Mouse (Mus musculus) spleen, postnatal 10 days (tissue): Measurements from ENCODE around the gene Olfr902.
"Not testable (repeated sequence)": the region's sequence is repeated elsewhere in the genome, so short reads cannot be mapped to it uniquely, and the experiment has no call there.

ENCODE experiments used
- DNase-seq, 2 experiments: peaks; one replicate each; pipeline ENCODE4 v3.0.0; 2021 to 2022; ENCODE audit warnings: low spot score in 2 of 2

Olfr902 gene

GRCm38 (mm10) chr9:38447352-38447751 lies at the start of gene Olfr902:
TSS of gene Olfr902 (plus strand) at chr9:38447652.
- DNase-seq = no peak

- DNase-seq = no peak
These were observed 46.1 kb upstream of the Olfr902 start, which contains the start of gene Olfr147 for GRCm38 (mm10) chr9:38401398-38401797. TSS of gene Olfr147 (plus strand) at chr9:38401698.

- DNase-seq = not testable (repeated sequence)
These were observed 40.0 kb upstream of the Olfr902 start for GRCm38 (mm10) chr9:38407502-38407901.

- DNase-seq = not testable (repeated sequence)
These were observed 34.0 kb upstream of the Olfr902 start for GRCm38 (mm10) chr9:38413502-38413901.

GRCm38 (mm10) chr9:38423801-38424200 lies 23.7 kb upstream of the Olfr902 start:
- no peak for DNase-seq

- DNase-seq = no peak
These were observed 20.4 kb upstream of the Olfr902 start for GRCm38 (mm10) chr9:38427026-38427425.

GRCm38 (mm10) chr9:38429155-38429554 lies 18.3 kb upstream of the Olfr902 start, which contains the start of gene Olfr901:
TSS of gene Olfr901 (plus strand) at chr9:38429455.
- DNase-seq = no peak

- DNase-seq = no peak
These were observed 15.4 kb downstream of the Olfr902 start, which contains the start of gene Olfr904 for GRCm38 (mm10) chr9:38462844-38463243. TSS of gene Olfr904 (plus strand) at chr9:38463144.

- DNase-seq = no peak
These were observed 23.4 kb downstream of the Olfr902 start, which contains the start of gene Olfr905 for GRCm38 (mm10) chr9:38470807-38471206. TSS of gene Olfr905 (plus strand) at chr9:38471107.

GRCm38 (mm10) chr9:38486785-38487184 lies 39.3 kb downstream of the Olfr902 start, which contains the start of gene Olfr906:
TSS of gene Olfr906 (plus strand) at chr9:38487085.
- DNase-seq = no peak

GRCm38 (mm10) chr9:38495501-38495900 lies 48.0 kb downstream of the Olfr902 start, which contains the start of gene Olfr907:
TSS of gene Olfr907 (plus strand) at chr9:38495801.
- DNase-seq = no peak
